Mouse (Mus musculus) C2C12 (cell line): Measurements from ENCODE around the gene Camta1. TPM values are rescaled to one million over a fixed set of nuclear protein-coding genes. Genes with fewer than 3 reads are reported as not detected.

Source experiments
- H3K27me3 ChIP-seq: one replicate; pipeline ENCODE4 v1.6.1; 2011; ENCODE audit not compliant: control insufficient read depth, insufficient read depth, insufficient read length
- H3K36me3 ChIP-seq: one replicate; pipeline ENCODE4 v1.6.1; 2011; ENCODE audit not compliant: control insufficient read depth, insufficient read depth
- H3K4me3 ChIP-seq: one replicate; pipeline ENCODE4 v1.5.1; 2011; ENCODE audit warnings: mild to moderate bottlenecking, control low read depth; ENCODE audit not compliant: poor library complexity, insufficient read depth, severe bottlenecking
- H3K79me2 ChIP-seq: one replicate; pipeline ENCODE4 v1.6.1; 2011; ENCODE audit not compliant: control insufficient read depth, insufficient read depth
- H3K79me3 ChIP-seq: one replicate; pipeline ENCODE4 v1.6.1; 2011; ENCODE audit warnings: low read depth, control low read depth
- H3ac ChIP-seq: one replicate; pipeline ENCODE3; 2011; ENCODE audit warnings: low read depth; ENCODE audit not compliant: control insufficient read depth, insufficient read length
- CEBPB ChIP-seq: IDR thresholded peaks from one replicate; pipeline ENCODE4 v1.6.1; 2011; ENCODE audit warnings: low read depth, mild to moderate bottlenecking, control low read depth, moderate library complexity
- CTCF ChIP-seq: IDR thresholded peaks from one replicate; pipeline ENCODE4 v1.5.1; 2011; ENCODE audit not compliant: control insufficient read depth, insufficient read depth, insufficient read length
- FOSL1 ChIP-seq: IDR thresholded peaks from one replicate; pipeline ENCODE4 v1.8.0; 2011; ENCODE audit warnings: mild to moderate bottlenecking, low read length; ENCODE audit not compliant: poor library complexity, insufficient read depth, severe bottlenecking
- MAX ChIP-seq: IDR thresholded peaks from one replicate; pipeline ENCODE4 v1.6.1; 2011; ENCODE audit warnings: mild to moderate bottlenecking, control low read depth
- MYOD1 ChIP-seq: IDR thresholded peaks from one replicate; pipeline ENCODE4 v1.6.1; 2011; ENCODE audit warnings: low read depth; ENCODE audit not compliant: control insufficient read depth, insufficient read length
- MYOG ChIP-seq: IDR thresholded peaks from one replicate; pipeline ENCODE4 v1.6.1; 2011; ENCODE audit not compliant: control insufficient read depth, insufficient read length; ENCODE audit errors: extremely low read depth
- USF1 ChIP-seq: IDR thresholded peaks from one replicate; pipeline ENCODE4 v1.6.1; 2011; ENCODE audit warnings: low read depth, mild to moderate bottlenecking, control low read depth, moderate library complexity
- polyA plus RNA-seq: library from polyadenylated mRNA; unstranded; fragments of >200 nt; fragmentation: generic; extraction: Trizol; gene quantifications from one replicate; pipeline ENCODE4 v1.2.1, GENCODE M21; 2012; ENCODE audit warnings: missing spikeins

Camta1 gene
- polyA plus RNA-seq, 1 experiment = 21.7 TPM

DNA sequence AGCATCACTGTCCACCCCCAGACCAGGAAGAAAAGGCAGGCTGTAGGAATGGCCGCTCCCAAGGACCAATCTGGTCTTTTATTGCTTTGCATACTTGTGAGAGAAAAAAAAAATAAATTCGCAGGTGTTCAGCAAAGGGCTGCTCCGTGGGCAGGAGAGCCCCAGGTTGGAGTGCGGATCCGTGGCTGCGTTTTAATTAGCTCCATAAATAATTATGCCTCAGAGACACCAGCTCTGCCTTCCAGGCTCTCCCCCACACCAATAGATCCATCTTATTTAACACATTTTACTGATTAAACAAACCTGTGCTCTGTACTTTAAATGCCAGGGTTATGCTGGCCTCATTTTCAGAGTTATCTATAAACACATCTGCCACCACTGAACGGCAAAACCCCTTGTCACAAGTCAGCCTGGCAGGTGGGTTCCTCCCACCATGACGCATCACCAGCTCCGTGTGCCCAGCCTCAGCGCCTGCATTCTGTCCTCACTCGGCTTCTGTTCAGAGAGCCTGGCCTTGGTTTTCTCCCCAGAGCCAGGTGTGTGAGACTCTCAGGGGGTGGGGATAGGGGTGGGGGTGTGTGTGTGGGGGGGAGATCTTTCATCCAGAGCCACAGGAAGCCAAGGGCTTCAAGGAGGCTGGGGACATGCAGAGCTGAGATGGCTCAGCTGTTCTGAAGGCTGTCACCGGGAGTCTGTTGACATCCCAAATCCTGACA is 475.5 kb downstream of the Camta1 start:
- Histone ChIP-seq H3K4me3 (no peak overlapping the region), H3ac (no peak overlapping the region), H3K27me3 (peaks cover 18% of the 10 kb centered on the region), H3K36me3 (no peaks in the 10 kb centered on the region), H3K79me2 (no peaks in the 10 kb centered on the region), H3K79me3 (no peaks in the 10 kb centered on the region)
- TF ChIP-seq MYOD1 (no peak), FOSL1 (no peak), MYOG (no peak), USF1 (no peak), MAX (no peak), CTCF (no peak), CEBPB (no peak)

DNA sequence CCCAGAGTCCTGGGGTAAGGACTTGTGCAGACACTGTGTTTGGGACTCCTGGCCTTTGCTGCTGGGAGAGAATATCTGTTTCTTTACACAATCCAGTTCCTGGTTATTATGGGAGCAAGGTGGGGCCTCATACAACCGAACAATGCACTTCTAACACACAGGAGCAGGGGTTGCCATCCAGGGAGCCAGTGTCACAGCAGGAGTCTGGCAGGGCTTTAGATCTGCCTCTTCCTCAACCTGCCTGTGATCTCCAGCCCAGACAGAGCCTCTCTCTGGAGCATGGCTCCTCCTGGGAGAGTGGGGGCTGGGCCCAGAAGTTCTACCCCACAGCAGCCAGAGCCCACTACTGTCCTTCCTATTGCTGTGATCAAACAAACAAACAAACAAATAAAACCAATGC is 483.9 kb downstream of the Camta1 start:
- Histone ChIP-seq H3K36me3 (no peaks in the 10 kb centered on the region), H3K4me3 (no peak overlapping the region), H3K79me2 (no peaks in the 10 kb centered on the region), H3K27me3 (peaks cover 5% of the 10 kb centered on the region), H3K79me3 (no peaks in the 10 kb centered on the region), H3ac (no peak overlapping the region)
- TF ChIP-seq CTCF = no peak
- TF ChIP-seq MYOG = no peak
- TF ChIP-seq CEBPB = no peak
- TF ChIP-seq FOSL1 = no peak
- TF ChIP-seq MYOD1 = no peak
- no peak for TF ChIP-seq MAX
- no peak for TF ChIP-seq USF1

DNA sequence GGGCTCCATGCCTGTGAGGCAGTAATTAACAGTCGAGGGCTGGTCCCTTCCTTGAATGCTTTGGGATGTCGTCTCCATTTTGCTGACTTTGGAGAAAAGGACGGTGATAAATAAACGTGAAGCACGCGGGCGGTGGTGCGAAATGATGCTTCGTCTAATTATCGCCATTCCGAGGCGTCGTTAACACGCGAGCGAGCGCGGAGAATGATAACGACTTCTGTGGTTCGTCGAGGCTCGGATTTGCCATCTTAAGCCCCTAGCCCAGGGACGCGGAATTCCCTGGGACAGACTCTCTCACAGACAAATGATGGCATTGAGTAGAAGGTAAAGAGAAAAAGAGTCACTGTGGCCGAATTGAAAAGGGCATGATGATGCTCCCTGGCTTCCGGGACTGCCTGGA is 485.4 kb downstream of the Camta1 start:
- Histone ChIP-seq H3K36me3 (no peaks in the 10 kb centered on the region), H3K79me2 (no peaks in the 10 kb centered on the region), H3K27me3 (no peaks in the 10 kb centered on the region), H3K79me3 (no peaks in the 10 kb centered on the region), H3K4me3 (no peak overlapping the region), H3ac (no peak overlapping the region)
- TF ChIP-seq MYOD1 = no peak
- TF ChIP-seq MAX = no peak
- no peak for TF ChIP-seq FOSL1
- TF ChIP-seq USF1 = no peak
- TF ChIP-seq CTCF = no peak
- no peak for TF ChIP-seq CEBPB
- TF ChIP-seq MYOG = no peak

DNA sequence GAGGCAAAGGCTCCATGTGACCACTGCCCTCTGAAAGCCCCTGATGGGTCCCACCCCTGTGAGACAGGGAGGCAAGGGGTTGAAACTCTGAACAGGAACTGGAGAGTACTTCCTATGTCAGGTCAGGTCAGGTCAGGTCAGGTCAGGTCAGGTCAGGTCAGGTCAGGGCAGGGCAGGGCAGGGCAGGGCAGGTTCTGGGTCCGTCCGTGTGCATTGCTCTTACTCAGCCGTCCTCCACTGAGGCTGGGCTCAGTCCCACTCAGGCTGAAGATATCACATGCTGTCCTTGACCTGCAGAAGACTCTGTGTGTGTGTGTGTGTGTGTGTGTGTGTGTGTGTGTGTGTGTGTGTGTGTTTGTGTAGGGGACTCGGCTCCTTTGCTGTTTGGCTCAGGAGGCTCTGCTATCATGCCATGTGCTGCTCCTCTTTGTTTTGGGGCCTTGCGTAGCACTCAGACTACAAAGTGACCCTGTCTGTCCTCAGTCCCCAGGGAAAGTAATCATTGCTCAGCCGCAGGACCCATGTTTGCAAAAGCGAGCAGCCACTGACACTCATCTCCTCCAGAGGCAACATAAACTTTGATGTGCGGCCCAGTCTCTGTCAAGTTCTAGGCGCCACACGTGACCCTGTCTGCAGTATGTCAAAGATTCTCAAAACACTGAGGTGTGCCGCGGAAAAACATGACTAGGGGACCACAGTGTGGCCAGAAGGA is 488.7 kb downstream of the Camta1 start:
- H3K79me2 ChIP-seq = no peaks in the 10 kb centered on the region
- no peaks in the 10 kb centered on the region for H3K36me3 ChIP-seq
- H3ac ChIP-seq = no peak overlapping the region
- no peak overlapping the region for H3K4me3 ChIP-seq
- no peaks in the 10 kb centered on the region for H3K27me3 ChIP-seq
- no peak for TF ChIP-seq CTCF
- TF ChIP-seq MYOD1 = no peak
- TF ChIP-seq MAX = no peak
- TF ChIP-seq FOSL1 = no peak
- TF ChIP-seq CEBPB = no peak
- TF ChIP-seq MYOG = no peak
- no peak for TF ChIP-seq USF1
- H3K79me3 ChIP-seq = no peaks in the 10 kb centered on the region

DNA sequence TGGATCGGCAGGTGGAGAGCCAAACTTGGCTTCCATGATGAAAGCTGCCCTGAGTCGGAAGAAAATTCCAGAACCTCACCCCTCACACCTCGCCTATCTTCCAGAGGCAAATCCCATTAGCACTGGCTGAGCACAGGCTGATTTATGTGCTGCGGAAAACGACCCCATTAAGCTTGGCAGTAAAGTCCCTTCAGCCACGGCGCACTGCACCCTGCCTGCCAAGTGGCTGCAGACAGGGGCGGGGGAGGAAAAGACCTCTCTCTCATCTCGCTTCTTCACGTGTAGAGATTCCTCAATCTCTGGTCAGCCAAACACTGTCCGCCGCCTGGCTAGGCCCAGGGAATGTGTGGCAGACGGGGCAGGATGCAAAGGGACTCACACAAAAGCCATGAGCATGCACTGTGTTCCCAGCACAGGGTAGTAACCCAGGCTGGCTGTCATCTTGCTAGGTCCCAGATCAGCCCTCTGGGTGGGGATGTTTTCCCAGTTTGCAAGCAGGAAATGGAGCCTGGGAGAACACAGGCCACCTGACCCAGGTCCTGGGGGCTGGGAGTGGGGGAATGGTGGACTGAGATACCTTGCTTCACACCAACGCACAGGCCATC is 494.6 kb downstream of the Camta1 start:
- Histone ChIP-seq H3K79me3 (no peaks in the 10 kb centered on the region), H3K27me3 (no peaks in the 10 kb centered on the region), H3K4me3 (no peak overlapping the region), H3ac (no peak overlapping the region), H3K79me2 (no peaks in the 10 kb centered on the region), H3K36me3 (no peaks in the 10 kb centered on the region)
- no peak for TF ChIP-seq MYOG
- no peak for TF ChIP-seq CEBPB
- no peak for TF ChIP-seq FOSL1
- TF ChIP-seq CTCF = no peak
- no peak for TF ChIP-seq MAX
- no peak for TF ChIP-seq USF1
- TF ChIP-seq MYOD1 = no peak
